Mouse (Mus musculus) effector memory CD4-positive, alpha-beta T cell, adult 5 months (primary cell): ENCODE data around the gene Dlst. TPM values are rescaled to one million over a fixed set of nuclear protein-coding genes. Genes with fewer than 3 reads are reported as not detected.

Experiments
- polyA plus RNA-seq: library from polyadenylated mRNA; unstranded; fragments of 100-300 nt; shearing (Covaris generic); gene quantifications from one replicate; pipeline ENCODE4 v1.2.1, GENCODE M21; 2017

Dlst gene
- polyA plus RNA-seq: 99.3 TPM

GRCm38 (mm10) chr12:85110698-85111592, at the start of gene Dlst, which contains the start of gene Prox2:
Dlst (plus strand) TSS chr12:85110833.
Prox2 (minus strand) TSS chr12:85110759.

GRCm38 (mm10) chr12:85151002-85151774, 40.6 kb downstream of the Dlst start, which contains the start of gene Rps6kl1:
Rps6kl1 (minus strand) TSS chr12:85151264.

DNA sequence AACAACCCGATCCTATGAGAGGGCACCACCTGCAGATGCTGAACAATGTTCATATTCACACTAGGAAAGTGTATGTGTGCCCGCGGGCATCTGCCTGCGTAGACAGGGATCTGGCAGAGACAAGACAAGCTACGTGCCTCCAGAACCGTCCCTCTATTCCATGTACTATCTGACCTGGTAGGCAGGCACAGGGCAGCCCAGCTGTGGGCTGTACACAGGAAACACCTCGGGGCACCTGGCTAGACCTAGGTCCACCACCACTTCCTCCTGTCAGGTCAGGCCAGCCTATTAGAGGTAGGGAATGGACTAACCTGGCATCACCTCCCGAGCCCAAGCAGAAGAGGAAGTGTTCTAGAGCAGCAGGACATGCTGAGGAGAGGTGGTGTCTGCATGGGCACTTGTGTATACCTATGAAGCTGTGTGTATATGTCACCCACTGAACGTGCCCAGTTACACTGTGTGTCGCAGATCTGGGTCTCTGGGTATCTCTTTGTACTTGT, 67.2 kb downstream of the Dlst start, which contains the start of gene Pgf:
Gene Pgf (minus strand): TSS at position 51 of the 500 bp plus-strand sequence.

Other genes with a start within 250 kb of the Dlst start
- gene Ltbp2, start 234.3 kb upstream of the Dlst start, polyA plus RNA-seq: not detected
- 93.3 TPM for gene Fcf1, start 139.9 kb upstream of the Dlst start, polyA plus RNA-seq
- 23.0 TPM for gene Arel1, start 139.9 kb upstream of the Dlst start, polyA plus RNA-seq
- gene Ylpm1, start 114.5 kb upstream of the Dlst start, polyA plus RNA-seq: 30.7 TPM
- gene Prox2, start 74 bp upstream of the Dlst start, polyA plus RNA-seq: 4.6 TPM
- gene Rps6kl1, start 40.4 kb downstream of the Dlst start, polyA plus RNA-seq: 1.9 TPM
- not detected for gene Pgf, start 67.0 kb downstream of the Dlst start, polyA plus RNA-seq
- 71.5 TPM for gene Eif2b2, start 108.6 kb downstream of the Dlst start, polyA plus RNA-seq
- 3.9 TPM for gene Mlh3, start 159.8 kb downstream of the Dlst start, polyA plus RNA-seq
- 33.0 TPM for gene Acyp1, start 177.6 kb downstream of the Dlst start, polyA plus RNA-seq
- gene Zc2hc1c, start 177.8 kb downstream of the Dlst start, polyA plus RNA-seq: 0.19 TPM
- gene Nek9, start 228.5 kb downstream of the Dlst start, polyA plus RNA-seq: 26.1 TPM